Mouse (Mus musculus) midbrain, embryonic 11.5 days (tissue): ENCODE measurements at regions not wholly inside any gene's neighbourhood (a gene's known extent, or its start where the extent isn't known, plus 50 kb on each side); places are given as distances from the start of the nearest gene placed in this dataset.

Experiments used
- ATAC-seq: fragments of 200-750 bp; cut with Nextera tagmentation; 2 replicates; pipeline ENCODE4 v1.8.0; 2017; ENCODE audit warnings: moderate TSS enrichment, moderate library complexity; ENCODE audit not compliant: low FRiP score
- DNase-seq: peaks from one replicate; pipeline ENCODE4 v3.0.0; 2015; ENCODE audit warnings: low spot score; ENCODE audit errors: missing footprints
- H3K27ac ChIP-seq: fragments of 300-500 bp; sonication (generic); 2 replicates; pipeline ENCODE4 v1.5.1; 2014; ENCODE audit warnings: low read depth, low read length
- H3K27me3 ChIP-seq: fragments of 300-500 bp; sonication (generic); 2 replicates; pipeline ENCODE4 v1.6.1; 2014; ENCODE audit warnings: mild to moderate bottlenecking, low read length, moderate library complexity, mixed read lengths; ENCODE audit not compliant: control insufficient read depth, insufficient read depth
- H3K36me3 ChIP-seq: fragments of 300-500 bp; sonication (generic); 2 replicates; pipeline ENCODE4 v1.6.1; 2014; ENCODE audit warnings: mild to moderate bottlenecking, low read length, moderate library complexity, mixed read lengths; ENCODE audit not compliant: control insufficient read depth, insufficient read depth
- H3K4me1 ChIP-seq: fragments of 300-500 bp; sonication (generic); 2 replicates; pipeline ENCODE4 v1.6.1; 2014; ENCODE audit warnings: low read length; ENCODE audit not compliant: control insufficient read depth, insufficient read depth
- H3K4me2 ChIP-seq: fragments of 300-500 bp; sonication (generic); 2 replicates; pipeline ENCODE4 v1.6.1; 2014; ENCODE audit warnings: mild to moderate bottlenecking, moderate library complexity
- H3K4me3 ChIP-seq: fragments of 300-500 bp; sonication (generic); 2 replicates; pipeline ENCODE4 v1.5.1; 2014; ENCODE audit warnings: low read depth, low read length
- H3K9ac ChIP-seq: fragments of 300-500 bp; sonication (generic); 2 replicates; pipeline ENCODE4 v1.6.1; 2014; ENCODE audit warnings: low read length
- H3K9me3 ChIP-seq: fragments of 300-500 bp; sonication (generic); 2 replicates; pipeline ENCODE4 v1.6.1; 2016; ENCODE audit warnings: low read length; ENCODE audit not compliant: control insufficient read depth
- WGBS: fragments of 180-500 bp; shearing (Covaris S2); extraction: QIAGEN DNeasy Blood & Tissue Kit; methylation state at CpG from one replicate; pipeline ENCODE4 v1.1.7; 2014; 5-methylcytosine and 5-hydroxymethylcytosine counted together

DNA sequence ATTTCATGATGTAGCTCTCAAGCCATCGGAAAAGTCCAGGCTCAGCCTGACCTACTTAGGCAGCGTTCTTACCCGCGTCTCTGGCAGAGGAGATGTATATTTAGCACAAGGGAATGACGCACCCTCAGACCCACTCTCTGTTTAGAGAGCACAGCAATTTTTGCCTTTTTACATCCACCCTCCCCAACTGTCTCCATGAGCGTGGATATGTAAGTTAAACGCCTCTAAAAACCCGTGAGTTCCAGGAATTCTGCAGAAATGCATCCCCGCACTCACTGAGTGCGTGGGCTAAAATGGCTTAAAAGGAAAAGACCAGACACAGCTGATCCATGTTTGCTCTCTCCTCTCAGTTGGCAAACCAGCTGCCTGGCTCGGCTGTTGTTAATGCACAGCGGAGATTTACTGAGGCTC is 267.8 kb upstream of the Arid1b start:
- H3K4me1 ChIP-seq, result 0 out of 2 replicates have a peak, but pooled peaks cover 2% of the 10 kb centered on the region
- H3K4me2 ChIP-seq, result no peak overlapping the region
- DNase-seq (no peak), ATAC-seq (no peak)
- 80% methylated on average over 12 of the region's 12 CpGs for WGBS
- H3K27ac ChIP-seq, result no peak overlapping the region
- no peak overlapping the region for H3K4me3 ChIP-seq
- H3K27me3 ChIP-seq, result no peaks in the 10 kb centered on the region
- no peaks in the 10 kb centered on the region for H3K36me3 ChIP-seq
- no peak overlapping the region for H3K9ac ChIP-seq
- H3K9me3 ChIP-seq, result no peaks in the 10 kb centered on the region

GRCm38 (mm10) chr17:4734412-4734881 is 259.7 kb upstream of the Arid1b start:
- no peak for ATAC-seq

GRCm38 (mm10) chr17:4735185-4735584 is 258.9 kb upstream of the Arid1b start:
- DNase-seq (no peak), ATAC-seq (no peak)
- H3K4me3 ChIP-seq, result no peak overlapping the region
- H3K36me3 ChIP-seq, result no peaks in the 10 kb centered on the region
- H3K9me3 ChIP-seq, result no peaks in the 10 kb centered on the region
- no peaks in the 10 kb centered on the region for H3K27me3 ChIP-seq
- H3K27ac ChIP-seq, result no peak overlapping the region
- WGBS, result 82% methylated on average over 1 of the region's 1 CpGs
- 0 out of 2 replicates have a peak, but pooled peaks cover 2% of the 10 kb centered on the region for H3K4me1 ChIP-seq
- no peak overlapping the region for H3K9ac ChIP-seq
- H3K4me2 ChIP-seq, result no peak overlapping the region

More at GRCm38 (mm10) chr17:4734412-4734881, 259.7 kb upstream of the Arid1b start:
- no peaks in the 10 kb centered on the region for H3K36me3 ChIP-seq
- H3K27ac ChIP-seq, result no peak overlapping the region
- no peak overlapping the region for H3K4me3 ChIP-seq
- no peak for DNase-seq
- no peak overlapping the region for H3K4me2 ChIP-seq
- WGBS, result 80% methylated on average over 5 of the region's 5 CpGs
- H3K4me1 ChIP-seq, result 0 out of 2 replicates have a peak, but pooled peaks cover 2% of the 10 kb centered on the region
- no peak overlapping the region for H3K9ac ChIP-seq
- no peaks in the 10 kb centered on the region for H3K9me3 ChIP-seq
- no peaks in the 10 kb centered on the region for H3K27me3 ChIP-seq

DNA sequence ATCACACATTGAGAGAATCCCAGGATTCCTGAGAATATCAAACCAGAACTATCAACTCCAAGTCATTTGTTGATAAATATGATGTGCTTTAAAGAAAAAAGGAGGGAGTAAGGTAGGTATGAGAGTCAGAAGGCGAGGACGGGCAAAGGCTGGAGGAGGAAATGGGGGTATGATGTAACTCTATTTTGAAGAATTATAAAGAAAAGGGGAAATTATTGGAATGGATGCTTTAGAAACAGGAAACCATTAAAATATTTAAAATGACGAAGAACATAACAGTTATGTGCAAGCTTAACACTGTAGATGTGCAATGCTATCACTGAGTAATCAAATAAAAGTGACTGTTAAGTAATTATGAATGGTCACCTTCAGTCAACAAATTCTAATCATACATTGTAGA is 257.4 kb upstream of the Arid1b start:
- Histone ChIP-seq H3K27ac (no peak overlapping the region), H3K27me3 (no peaks in the 10 kb centered on the region), H3K9ac (no peak overlapping the region), H3K4me1 (peaks cover 5% of the 10 kb centered on the region; the same call in 1 of the 2 replicates), H3K36me3 (no peaks in the 10 kb centered on the region), H3K4me2 (no peak overlapping the region), H3K4me3 (no peak overlapping the region), H3K9me3 (no peaks in the 10 kb centered on the region)
- WGBS, result 92% methylated on average over 3 of the region's 3 CpGs
- ATAC-seq, result no peak
- no peak for DNase-seq

- Histone ChIP-seq H3K4me3 (no peak overlapping the region), H3K4me2 (no peak overlapping the region), H3K4me1 (peaks cover 5% of the 10 kb centered on the region; the same call in 1 of the 2 replicates), H3K27ac (no peak overlapping the region), H3K9ac (no peak overlapping the region), H3K36me3 (no peaks in the 10 kb centered on the region), H3K9me3 (no peaks in the 10 kb centered on the region), H3K27me3 (no peaks in the 10 kb centered on the region)
- ATAC-seq (no peak), DNase-seq (peak; percentile 67)
- 7% methylated on average over 7 of the region's 7 CpGs for WGBS
Observed at GRCm38 (mm10) chr17:4738717-4739485, 255.2 kb upstream of the Arid1b start.

DNA sequence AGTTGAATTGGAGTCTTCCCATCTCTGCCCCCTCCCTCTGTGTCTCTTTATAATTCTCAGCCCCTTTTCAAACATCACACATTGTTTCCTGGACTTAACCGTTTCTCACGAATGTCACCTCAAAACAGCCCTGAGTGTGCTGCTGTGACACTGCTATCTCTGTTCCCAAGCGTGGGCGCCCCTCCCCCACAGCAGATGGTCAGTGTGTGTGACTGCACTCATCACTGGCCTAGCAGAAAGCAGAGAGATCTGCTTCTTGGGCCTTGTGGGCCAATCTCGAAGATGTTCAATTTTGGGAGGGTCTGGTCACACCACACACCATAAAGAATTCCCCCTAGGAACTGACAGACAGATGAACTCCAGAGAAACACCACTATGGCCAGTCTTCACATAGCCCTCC is 253.3 kb upstream of the Arid1b start:
- no peak for ATAC-seq
- no peaks in the 10 kb centered on the region for H3K9me3 ChIP-seq
- no peak overlapping the region for H3K9ac ChIP-seq
- no peak overlapping the region for H3K4me3 ChIP-seq
- no peak overlapping the region for H3K4me2 ChIP-seq
- H3K4me1 ChIP-seq, result peaks cover 5% of the 10 kb centered on the region; the same call in 1 of the 2 replicates
- H3K27me3 ChIP-seq, result no peaks in the 10 kb centered on the region
- H3K36me3 ChIP-seq, result no peaks in the 10 kb centered on the region
- H3K27ac ChIP-seq, result no peak overlapping the region
- DNase-seq, result peak; percentile 91
- 31% methylated on average over 5 of the region's 5 CpGs for WGBS

- WGBS, result 59% methylated on average over 1 of the region's 1 CpGs
- no peak for ATAC-seq
Observed at GRCm38 (mm10) chr17:4742314-4742713, 251.8 kb upstream of the Arid1b start.

GRCm38 (mm10) chr17:4762956-4763355 is 231.2 kb upstream of the Arid1b start:
- Histone ChIP-seq H3K9me3 (no peaks in the 10 kb centered on the region), H3K4me2 (no peak overlapping the region), H3K27me3 (no peaks in the 10 kb centered on the region), H3K4me3 (no peak overlapping the region), H3K4me1 (peaks cover 6% of the 10 kb centered on the region), H3K9ac (no peak overlapping the region), H3K36me3 (no peaks in the 10 kb centered on the region), H3K27ac (no peak overlapping the region)
- DNase-seq (peak; percentile 28), ATAC-seq (no peak)
- WGBS, result 97% methylated on average over 6 of the region's 6 CpGs

More at GRCm38 (mm10) chr17:4742314-4742713, 251.8 kb upstream of the Arid1b start:
- no peak overlapping the region for H3K27ac ChIP-seq
- no peak overlapping the region for H3K4me2 ChIP-seq
- H3K27me3 ChIP-seq, result no peaks in the 10 kb centered on the region
- no peak for DNase-seq
- H3K36me3 ChIP-seq, result no peaks in the 10 kb centered on the region
- H3K9ac ChIP-seq, result no peak overlapping the region
- H3K4me3 ChIP-seq, result no peak overlapping the region
- H3K9me3 ChIP-seq, result no peaks in the 10 kb centered on the region
- H3K4me1 ChIP-seq, result peaks cover 5% of the 10 kb centered on the region; the same call in 1 of the 2 replicates

DNA sequence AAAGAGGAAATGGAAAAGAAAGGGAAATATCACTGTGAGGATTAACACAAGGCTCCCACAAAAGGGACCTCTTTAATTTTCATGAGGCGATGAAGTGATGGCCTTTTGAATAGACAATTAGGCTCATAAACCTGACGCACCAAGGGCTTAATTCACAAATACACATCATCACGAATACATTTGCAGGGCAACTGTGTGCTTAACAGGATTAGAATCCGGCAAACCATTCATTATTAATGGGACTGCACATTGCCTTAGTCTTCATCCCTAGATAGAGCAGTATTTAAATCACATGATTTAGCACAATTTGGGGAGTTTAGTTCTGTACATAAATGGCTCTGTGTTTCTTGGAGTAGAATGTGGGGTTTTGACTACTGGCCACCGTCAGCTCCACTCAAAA is 228.4 kb upstream of the Arid1b start:
- ATAC-seq, result peak; percentile 20; the same call in 1 of the 2 replicates

More for the DNA sequence above, 228.4 kb upstream of the Arid1b start:
- Histone ChIP-seq H3K4me3 (no peak overlapping the region), H3K4me1 (peaks cover 6% of the 10 kb centered on the region), H3K36me3 (no peaks in the 10 kb centered on the region), H3K27me3 (no peaks in the 10 kb centered on the region), H3K4me2 (no peak overlapping the region), H3K27ac (no peak overlapping the region), H3K9me3 (no peaks in the 10 kb centered on the region), H3K9ac (no peak overlapping the region)
- 34% methylated on average over 5 of the region's 5 CpGs for WGBS
- DNase-seq, result peak; percentile 85
